Mouse (Mus musculus): Measurements from ENCODE around the gene Zfp935.
"Not testable (repeated sequence)": the region's sequence is repeated elsewhere in the genome, so short reads cannot be mapped to it uniquely, and the experiment has no call there.

DNA sequence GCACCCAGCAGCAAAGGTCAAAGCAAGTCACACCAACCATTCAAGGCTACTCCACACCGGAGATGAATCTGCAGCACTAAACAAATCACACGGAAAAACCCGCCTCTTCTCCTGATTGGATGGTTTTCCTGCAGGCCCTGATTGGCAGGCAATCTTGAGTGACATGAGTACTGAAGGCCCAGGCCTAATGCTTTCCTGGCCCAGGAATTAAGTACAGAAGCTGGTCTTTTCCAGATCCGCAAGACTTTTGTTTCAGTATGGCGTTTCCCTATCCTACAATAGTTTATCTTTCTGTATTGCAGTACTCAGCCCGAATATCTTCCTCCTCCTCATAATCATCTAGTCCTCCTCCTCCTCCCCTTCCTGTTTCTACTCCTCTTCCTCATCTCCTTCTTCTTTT lies 12.8 kb upstream of the Zfp935 start, which contains the start of gene Zfp934:
- TF ChIP-seq CTCF (IDR thresholded peaks at IDR 0.05; ENCODE audit: low read depth); EP300 (optimal IDR thresholded peaks at IDR 0.05): not testable (repeated sequence)
